Mouse (Mus musculus) neural tube, embryonic 13.5 days (tissue): ENCODE data around the gene Acyp1. TPM values are rescaled to one million over a fixed set of nuclear protein-coding genes. Genes with fewer than 3 reads are reported as not detected.

Experiments
- ATAC-seq: fragments of 200-750 bp; cut with Nextera tagmentation; 2 replicates; pipeline ENCODE4 v1.8.0; 2017; ENCODE audit warnings: low read depth, mild to moderate bottlenecking, moderate TSS enrichment, moderate library complexity
- H3K27ac ChIP-seq: fragments of 300-500 bp; sonication (generic); replicated peaks from 2 replicates; pipeline ENCODE4 v1.5.1; 2015; ENCODE audit warnings: moderate library complexity, mild to moderate bottlenecking, inconsistent platforms
- H3K27me3 ChIP-seq: fragments of 300-500 bp; sonication (generic); 2 replicates; pipeline ENCODE4 v1.6.1; 2015; ENCODE audit warnings: mild to moderate bottlenecking, inconsistent platforms
- H3K36me3 ChIP-seq: fragments of 300-500 bp; sonication (generic); 2 replicates; pipeline ENCODE4 v1.6.1; 2015; ENCODE audit warnings: mild to moderate bottlenecking, inconsistent platforms
- H3K4me1 ChIP-seq: fragments of 300-500 bp; sonication (generic); replicated peaks from 2 replicates; pipeline ENCODE4 v1.6.1; 2015; ENCODE audit warnings: inconsistent platforms
- H3K4me2 ChIP-seq: fragments of 300-500 bp; sonication (generic); 2 replicates; pipeline ENCODE4 v1.6.1; 2015; ENCODE audit warnings: inconsistent platforms, mild to moderate bottlenecking, moderate library complexity
- H3K4me3 ChIP-seq: fragments of 300-500 bp; sonication (generic); 2 replicates; pipeline ENCODE4 v1.5.1; 2015; ENCODE audit warnings: mild to moderate bottlenecking, inconsistent platforms
- H3K9ac ChIP-seq: fragments of 300-500 bp; sonication (generic); 2 replicates; pipeline ENCODE4 v1.6.1; 2015; ENCODE audit warnings: moderate library complexity, mild to moderate bottlenecking, inconsistent platforms
- H3K9me3 ChIP-seq: fragments of 300-500 bp; sonication (generic); 2 replicates; pipeline ENCODE4 v1.6.1; 2016; ENCODE audit warnings: inconsistent platforms
- WGBS: fragments of 180-500 bp; shearing (Covaris S2); methylation state at CpG from one replicate; pipeline ENCODE4 v1.1.7; 2015; 5-methylcytosine and 5-hydroxymethylcytosine counted together
- polyA plus RNA-seq: library from polyadenylated mRNA; unstranded; fragments of >200 nt; fragmentation: Nextera tagmentation; extraction: Ambion mirVana; gene quantifications from 2 replicates; pipeline ENCODE4 v1.2.1, GENCODE M21; 2015

The Acyp1 gene
- polyA plus RNA-seq, 1 experiment from 2014 or later: 74.5 TPM

DNA sequence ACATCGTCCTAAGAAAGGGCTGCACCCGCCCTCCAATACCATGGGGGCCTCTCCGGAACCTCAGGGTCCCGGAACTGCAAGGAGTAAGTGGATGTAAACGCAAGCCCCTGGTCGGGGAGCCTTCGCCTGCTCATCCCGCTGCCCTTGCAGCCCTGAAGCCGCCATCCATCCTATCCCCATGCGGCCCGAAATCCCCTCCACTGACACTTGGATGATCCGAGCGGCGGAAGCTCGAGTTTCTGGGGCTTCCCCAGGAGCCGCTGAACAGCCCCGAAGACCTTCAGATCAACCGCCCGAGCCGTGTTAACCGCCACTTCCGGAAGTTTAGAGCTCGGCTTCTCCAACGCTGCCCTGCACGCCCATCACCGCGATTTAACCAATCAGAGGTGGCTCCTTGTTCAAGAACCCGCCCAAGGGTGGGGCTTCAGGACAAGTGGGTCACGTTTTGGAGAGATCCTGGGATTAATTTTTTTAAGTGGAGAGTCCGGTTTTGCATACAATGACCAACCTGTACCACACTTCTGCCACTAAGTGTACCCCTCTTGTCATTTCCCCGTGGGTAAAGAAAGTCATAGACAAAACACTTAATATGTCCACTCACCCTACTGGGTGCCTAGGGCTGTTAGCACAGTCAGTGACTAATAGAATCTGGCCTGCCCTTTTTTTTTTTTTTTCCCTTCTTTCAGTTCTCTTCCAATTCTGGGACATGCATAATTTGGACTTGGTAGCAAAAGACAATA, 8.0 kb downstream of the Acyp1 start:
- H3K9ac ChIP-seq: peak overlapping the region; percentile 84
- no peaks in the 10 kb centered on the region for H3K36me3 ChIP-seq
- peak; percentile 98 for ATAC-seq
- H3K4me1 ChIP-seq: peaks cover 6% of the 10 kb centered on the region
- under 1% methylated on average over 31 of the region's 31 CpGs for WGBS
- peak overlapping the region; percentile 79 for H3K4me2 ChIP-seq
- H3K27ac ChIP-seq: peak overlapping the region; percentile 84
- no peaks in the 10 kb centered on the region for H3K9me3 ChIP-seq
- peak overlapping the region; percentile 72 for H3K4me3 ChIP-seq
- no peaks in the 10 kb centered on the region for H3K27me3 ChIP-seq

DNA sequence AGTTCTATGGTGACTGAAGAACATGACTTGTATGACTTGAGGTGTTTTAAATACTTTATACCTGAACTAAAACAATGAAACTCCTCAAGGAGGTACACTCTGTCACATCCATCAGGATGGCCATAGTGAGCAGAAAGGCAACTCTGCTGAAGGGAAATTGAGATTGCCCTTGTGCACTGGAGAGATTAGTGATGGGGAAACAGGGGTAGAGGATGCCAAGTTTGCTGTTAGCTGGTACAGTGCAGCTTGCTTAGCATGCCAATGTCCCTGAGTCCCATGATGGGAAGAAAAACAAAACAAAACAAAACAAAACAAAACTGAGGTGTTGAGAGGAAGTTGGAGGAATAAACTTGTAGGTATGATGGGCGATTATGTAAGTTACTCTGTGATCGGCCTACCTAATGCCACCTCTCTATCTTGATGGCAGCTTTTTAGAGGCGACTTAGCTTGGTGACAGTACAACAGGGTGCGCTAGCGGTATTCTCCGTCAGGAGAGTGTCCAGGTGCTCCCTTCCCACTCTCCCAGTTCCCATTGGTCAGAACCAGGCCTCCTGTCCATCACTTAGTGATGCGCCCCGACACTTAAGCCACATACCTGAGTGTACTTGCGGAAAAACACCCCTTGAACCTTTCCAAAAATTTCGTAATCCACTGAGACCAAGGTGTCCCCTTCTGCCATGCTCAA, 8.7 kb downstream of the Acyp1 start:
- peak overlapping the region; percentile 79 for H3K4me2 ChIP-seq
- peak overlapping the region; percentile 84; the same call in 1 of the 2 replicates for H3K27ac ChIP-seq
- H3K9ac ChIP-seq: peak overlapping the region; percentile 84
- H3K9me3 ChIP-seq: no peaks in the 10 kb centered on the region
- H3K4me1 ChIP-seq: peaks cover 6% of the 10 kb centered on the region
- peak overlapping the region; percentile 72 for H3K4me3 ChIP-seq
- peak; percentile 68 for ATAC-seq
- H3K27me3 ChIP-seq: no peaks in the 10 kb centered on the region
- H3K36me3 ChIP-seq: no peaks in the 10 kb centered on the region
- WGBS: 7% methylated on average over 10 of the region's 10 CpGs

DNA sequence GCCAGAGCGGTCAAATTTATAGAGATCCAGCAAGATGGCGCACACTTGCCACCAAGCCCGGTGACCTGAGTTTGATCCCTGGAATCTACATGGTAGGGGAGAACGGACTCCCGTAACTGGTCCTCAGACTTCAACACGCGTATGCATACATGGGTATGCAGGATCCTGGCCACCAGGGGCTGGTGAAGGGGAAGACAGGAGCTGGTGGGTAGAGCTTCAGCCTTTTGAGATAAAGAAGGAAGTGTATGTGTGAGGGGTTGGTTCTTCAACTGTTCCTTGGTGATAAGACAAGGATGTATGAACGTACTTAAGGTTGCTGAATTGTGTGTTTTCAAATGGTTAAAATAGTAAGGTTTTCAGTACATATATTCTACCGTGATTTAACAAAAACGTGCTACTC, 9.3 kb downstream of the Acyp1 start:
- peaks cover 6% of the 10 kb centered on the region for H3K4me1 ChIP-seq
- no peak overlapping the region for H3K4me3 ChIP-seq
- H3K27me3 ChIP-seq: no peaks in the 10 kb centered on the region
- no peaks in the 10 kb centered on the region for H3K9me3 ChIP-seq
- H3K4me2 ChIP-seq: no peak overlapping the region
- H3K27ac ChIP-seq: no peak overlapping the region
- WGBS: 94% methylated on average over 10 of the region's 10 CpGs
- no peaks in the 10 kb centered on the region for H3K36me3 ChIP-seq
- ATAC-seq: no peak
- H3K9ac ChIP-seq: no peak overlapping the region

DNA sequence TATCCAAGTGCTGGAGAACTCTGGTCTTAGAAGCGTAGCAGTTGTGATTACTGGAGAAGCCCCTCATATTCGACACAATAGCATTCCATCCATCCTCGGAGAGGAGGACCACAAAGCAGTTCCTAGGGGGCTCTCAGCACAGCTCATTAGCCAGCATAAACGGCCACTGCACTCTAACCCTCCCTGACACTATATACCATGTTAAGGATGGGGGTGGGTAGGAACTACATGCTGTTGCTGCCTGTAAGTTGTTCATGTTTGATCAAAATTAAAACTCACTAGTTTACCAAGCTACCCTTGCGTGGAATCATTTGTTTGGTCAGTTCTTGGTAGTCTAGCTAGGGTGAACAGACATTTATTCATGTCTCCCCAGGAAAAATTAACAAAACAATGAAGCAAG, 12.0 kb downstream of the Acyp1 start:
- no peak for ATAC-seq
- H3K4me1 ChIP-seq: peaks cover 6% of the 10 kb centered on the region
- H3K4me3 ChIP-seq: no peak overlapping the region
- 65% methylated on average over 5 of the region's 5 CpGs for WGBS
- H3K27ac ChIP-seq: no peak overlapping the region
- H3K4me2 ChIP-seq: no peak overlapping the region
- no peak overlapping the region for H3K9ac ChIP-seq
- no peaks in the 10 kb centered on the region for H3K27me3 ChIP-seq
- no peaks in the 10 kb centered on the region for H3K9me3 ChIP-seq
- H3K36me3 ChIP-seq: no peaks in the 10 kb centered on the region

DNA sequence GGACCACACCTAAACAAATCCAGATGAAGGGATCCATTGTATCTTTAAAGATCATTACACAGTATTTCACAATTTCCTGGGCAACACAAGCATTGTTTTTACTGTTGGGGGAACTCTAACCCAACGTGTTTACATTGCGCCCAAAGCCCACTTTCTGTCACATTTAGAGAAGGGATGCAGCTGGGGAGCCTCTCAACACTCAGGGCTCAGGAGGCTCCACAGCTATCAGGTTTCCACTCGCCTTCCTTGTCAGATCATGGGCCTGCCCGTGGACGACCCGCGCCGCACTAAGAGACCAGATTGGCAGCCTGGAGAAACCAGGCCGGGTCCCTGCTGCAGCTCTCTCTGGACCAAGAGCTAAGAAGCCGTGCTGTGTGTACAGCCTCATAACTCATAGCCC, 14.7 kb downstream of the Acyp1 start:
- no peaks in the 10 kb centered on the region for H3K36me3 ChIP-seq
- WGBS: 73% methylated on average over 10 of the region's 10 CpGs

DNA sequence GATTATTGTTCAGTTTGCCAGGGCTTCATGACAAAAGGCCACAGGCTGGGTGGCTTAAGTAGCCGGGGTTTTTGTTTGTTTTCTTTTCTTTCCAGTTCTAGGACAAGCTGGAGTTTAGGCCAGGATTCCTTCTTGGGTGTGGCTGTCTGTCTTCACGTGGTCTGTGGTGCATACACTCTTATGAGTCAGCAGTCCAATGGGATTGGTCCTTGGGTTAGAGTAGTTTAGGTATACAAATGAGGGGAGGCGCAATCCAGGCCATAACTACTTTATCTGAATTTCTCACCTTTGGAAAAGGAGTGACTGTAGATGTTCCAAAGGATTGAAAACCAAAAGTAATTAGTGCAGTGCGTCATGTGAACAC, 16.4 kb downstream of the Acyp1 start:
- H3K4me1 ChIP-seq: 0 out of 2 replicates have a peak, but pooled peaks cover 4% of the 10 kb centered on the region
- H3K4me3 ChIP-seq: no peak overlapping the region
- H3K27ac ChIP-seq: no peak overlapping the region
- no peaks in the 10 kb centered on the region for H3K9me3 ChIP-seq
- H3K4me2 ChIP-seq: no peak overlapping the region
- no peak for ATAC-seq
- H3K36me3 ChIP-seq: peaks cover 13% of the 10 kb centered on the region; the same call in 1 of the 2 replicates
- H3K9ac ChIP-seq: no peak overlapping the region
- 81% methylated on average over 4 of the region's 4 CpGs for WGBS
- no peaks in the 10 kb centered on the region for H3K27me3 ChIP-seq

More for the DNA sequence above, 14.7 kb downstream of the Acyp1 start:
- no peak for ATAC-seq
- Histone ChIP-seq H3K4me1 (0 out of 2 replicates have a peak, but pooled peaks cover 4% of the 10 kb centered on the region), H3K27ac (no peak overlapping the region), H3K4me2 (no peak overlapping the region), H3K9me3 (no peaks in the 10 kb centered on the region), H3K9ac (no peak overlapping the region), H3K4me3 (no peak overlapping the region), H3K27me3 (no peaks in the 10 kb centered on the region)

DNA sequence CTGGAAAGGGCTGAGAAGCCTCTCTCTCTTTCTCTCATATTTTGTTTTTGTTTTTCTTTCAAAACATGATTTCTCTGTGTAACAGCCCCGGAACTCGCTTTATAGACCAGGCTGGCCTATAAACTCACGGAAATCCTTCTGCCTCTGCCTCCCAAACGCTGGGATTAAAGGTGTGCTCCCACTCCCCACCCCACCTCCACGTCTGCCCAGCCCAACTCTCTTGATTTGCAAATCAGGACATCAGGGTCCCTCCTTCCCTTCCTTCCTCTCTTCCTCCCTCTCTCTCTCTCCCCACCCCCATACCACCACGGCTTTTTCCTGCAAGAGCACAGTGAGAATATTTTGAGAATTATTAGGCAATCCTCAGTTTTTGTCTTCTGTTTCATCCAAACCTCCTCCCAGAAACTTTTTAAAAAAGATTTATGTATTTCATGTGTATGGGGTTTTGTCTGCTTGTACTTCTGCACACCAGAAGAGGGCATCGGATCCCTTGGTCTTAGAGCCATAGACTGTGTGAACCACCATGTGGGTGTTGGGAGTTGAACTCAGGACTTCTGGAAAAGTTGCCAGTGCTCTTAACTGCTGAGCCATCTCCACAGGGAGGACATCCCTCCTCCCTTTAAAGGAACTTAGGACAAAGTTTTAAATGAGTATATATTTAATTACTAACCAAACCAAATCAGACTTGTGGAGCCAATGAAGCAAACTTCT, 17.0 kb downstream of the Acyp1 start:
- ATAC-seq: no peak

DNA sequence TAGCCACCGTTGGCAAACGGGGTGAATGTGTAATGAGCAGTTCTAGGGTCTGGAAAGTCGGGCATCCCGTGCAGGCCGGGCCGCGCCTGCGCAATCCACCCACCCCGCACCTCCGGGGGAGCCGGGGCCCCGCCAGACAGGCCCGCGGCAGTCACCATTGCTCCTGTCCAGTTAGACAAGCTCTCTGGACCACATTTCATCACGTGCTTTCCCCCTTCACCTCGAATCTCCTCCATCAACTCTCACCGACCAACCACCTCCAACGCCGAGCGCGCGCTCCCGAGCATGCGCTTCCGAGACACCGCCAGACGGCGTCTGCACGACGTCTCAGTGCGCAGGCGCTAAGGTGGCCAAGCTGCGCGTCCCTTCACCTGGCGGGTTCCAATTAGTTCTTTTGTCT, 17.9 kb downstream of the Acyp1 start, which contains the start of gene Mlh3:
Mlh3 (minus strand) TSS at position 281 of the 400 bp plus-strand sequence.
- Histone ChIP-seq H3K4me1 (0 out of 2 replicates have a peak, but pooled peaks cover 11% of the 10 kb centered on the region), H3K36me3 (peaks cover 13% of the 10 kb centered on the region), H3K9me3 (no peaks in the 10 kb centered on the region), H3K27me3 (no peaks in the 10 kb centered on the region), H3K4me3 (peak within 1 kb of the TSS; percentile 50), H3K9ac (peak within 1 kb of the TSS; percentile 68), H3K27ac (peak within 1 kb of the TSS; percentile 78), H3K4me2 (peak within 1 kb of the TSS; percentile 63)
- under 1% methylated on average over 35 of the region's 35 CpGs for WGBS
- ATAC-seq: peak; percentile 95

More for the DNA sequence above, 17.0 kb downstream of the Acyp1 start:
- Histone ChIP-seq H3K27ac (no peak overlapping the region), H3K9ac (no peak overlapping the region), H3K4me3 (no peak overlapping the region), H3K4me2 (peak overlapping the region; percentile 63; the same call in 1 of the 2 replicates), H3K9me3 (no peaks in the 10 kb centered on the region), H3K4me1 (0 out of 2 replicates have a peak, but pooled peaks cover 4% of the 10 kb centered on the region), H3K27me3 (no peaks in the 10 kb centered on the region), H3K36me3 (peaks cover 13% of the 10 kb centered on the region; the same call in 1 of the 2 replicates)
- WGBS: 73% methylated on average over 7 of the region's 7 CpGs

DNA sequence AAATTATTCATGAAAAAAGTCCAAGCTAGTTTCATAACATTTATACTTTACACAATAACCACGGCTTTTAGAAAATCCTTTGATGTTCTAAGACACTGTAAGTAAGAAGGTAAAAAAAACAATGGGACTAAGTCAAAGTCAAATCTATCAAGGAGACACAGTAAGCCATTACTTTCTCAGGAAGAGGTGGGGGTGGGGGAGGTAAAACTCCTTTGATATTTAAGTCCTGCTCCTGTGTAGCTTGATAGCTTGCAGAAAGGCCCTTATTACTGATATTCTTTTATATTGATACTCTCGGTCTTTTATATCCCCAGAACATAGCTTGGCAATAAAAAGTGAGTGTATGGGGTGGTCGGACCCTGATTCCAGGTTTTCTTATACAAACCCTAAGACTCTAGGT, 18.4 kb downstream of the Acyp1 start:
- 50% methylated on average over 3 of the region's 3 CpGs for WGBS
- Histone ChIP-seq H3K4me1 (peaks cover 11% of the 10 kb centered on the region; the same call in 1 of the 2 replicates), H3K9ac (peak overlapping the region; percentile 68), H3K9me3 (no peaks in the 10 kb centered on the region), H3K27me3 (no peaks in the 10 kb centered on the region), H3K27ac (peak overlapping the region; percentile 78), H3K4me3 (peak overlapping the region; percentile 50), H3K4me2 (peak overlapping the region; percentile 63), H3K36me3 (peaks cover 13% of the 10 kb centered on the region)
- ATAC-seq: 0 out of 2 replicates have a peak, but pooled peaks have one; percentile 3

DNA sequence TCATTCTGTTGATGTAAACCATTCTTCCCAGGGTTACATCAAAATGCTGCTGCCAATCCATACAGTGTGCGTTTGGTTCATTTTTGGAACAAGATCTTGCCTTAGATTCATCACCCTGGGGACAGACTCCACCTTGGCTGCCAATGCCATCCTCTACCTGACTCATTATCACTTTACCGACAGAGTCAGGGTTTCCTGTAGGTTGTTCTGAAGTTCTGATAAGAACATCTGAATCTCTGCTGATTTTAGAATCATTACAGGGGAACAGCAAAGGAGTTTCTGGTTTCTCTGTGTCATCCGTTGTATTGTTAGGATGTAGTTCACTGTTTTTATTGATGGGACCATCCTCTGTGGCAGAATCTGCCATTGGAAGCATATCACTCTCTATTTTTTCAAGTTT, 22.0 kb downstream of the Acyp1 start:
- H3K4me2 ChIP-seq: no peak overlapping the region
- no peak overlapping the region for H3K9ac ChIP-seq
- no peak overlapping the region for H3K27ac ChIP-seq
- H3K9me3 ChIP-seq: no peaks in the 10 kb centered on the region
- no peaks in the 10 kb centered on the region for H3K27me3 ChIP-seq
- no peak overlapping the region for H3K4me3 ChIP-seq
- peaks cover 20% of the 10 kb centered on the region for H3K4me1 ChIP-seq
- WGBS: 96% methylated on average over 3 of the region's 3 CpGs
- ATAC-seq: no peak
- peaks cover 13% of the 10 kb centered on the region for H3K36me3 ChIP-seq

DNA sequence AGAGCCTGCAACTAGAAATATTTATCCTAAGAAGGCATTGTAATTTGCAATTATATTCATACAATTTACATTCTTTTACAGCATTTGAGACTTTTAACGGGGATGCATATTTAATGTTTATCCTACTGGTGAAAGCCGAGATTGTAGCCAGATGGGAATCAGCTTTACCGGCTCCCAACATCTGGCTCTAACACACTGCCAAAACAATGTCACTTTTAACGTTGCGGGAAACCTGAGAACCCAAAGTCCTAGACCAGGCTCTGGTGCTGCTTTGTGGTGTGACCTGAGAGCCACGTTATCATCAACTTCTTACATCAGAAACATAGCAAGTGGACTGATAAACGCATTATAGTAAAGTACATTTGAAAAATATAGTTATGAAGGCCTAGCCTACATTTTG, 23.3 kb downstream of the Acyp1 start:
- H3K36me3 ChIP-seq: peaks cover 13% of the 10 kb centered on the region
- H3K4me2 ChIP-seq: no peak overlapping the region
- H3K9me3 ChIP-seq: no peaks in the 10 kb centered on the region
- ATAC-seq: no peak
- 67% methylated on average over 7 of the region's 7 CpGs for WGBS
- H3K9ac ChIP-seq: no peak overlapping the region
- peaks cover 18% of the 10 kb centered on the region for H3K4me1 ChIP-seq
- H3K27me3 ChIP-seq: no peaks in the 10 kb centered on the region
- H3K27ac ChIP-seq: no peak overlapping the region
- H3K4me3 ChIP-seq: no peak overlapping the region

DNA sequence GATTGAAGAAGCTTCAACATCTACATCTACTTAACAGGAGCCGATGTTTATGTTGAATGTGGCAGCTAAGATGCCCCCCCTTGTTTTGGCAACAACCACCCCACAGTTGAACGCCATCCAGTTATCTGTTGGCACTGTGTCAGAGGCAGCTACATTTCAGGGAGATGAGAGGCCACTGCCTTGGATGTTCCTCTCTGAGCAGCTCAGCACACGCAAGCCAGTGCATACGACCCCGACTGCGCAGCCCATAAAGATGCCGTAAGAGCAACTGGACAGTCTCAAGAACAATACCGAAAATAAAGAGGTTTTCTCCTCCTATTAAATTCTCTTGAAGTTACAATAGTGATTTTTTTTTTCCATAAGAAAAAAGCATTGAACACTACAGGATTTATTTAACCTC, 23.7 kb downstream of the Acyp1 start:
- Histone ChIP-seq H3K4me1 (peaks cover 16% of the 10 kb centered on the region), H3K4me3 (no peak overlapping the region), H3K36me3 (peaks cover 13% of the 10 kb centered on the region), H3K4me2 (no peak overlapping the region), H3K9ac (no peak overlapping the region), H3K27ac (no peak overlapping the region), H3K9me3 (no peaks in the 10 kb centered on the region), H3K27me3 (no peaks in the 10 kb centered on the region)
- WGBS: 80% methylated on average over 8 of the region's 8 CpGs
- no peak for ATAC-seq
